Mouse (Mus musculus) lung, adult 2 months (tissue): ENCODE results near the gene Ube2j1.

Experiments
- CTCF ChIP-seq: fragments of 200-500 bp; IDR thresholded peaks from 2 replicates; pipeline ENCODE4 v1.5.1; 2011; ENCODE audit warnings: mild to moderate bottlenecking, low read length, control low read depth; ENCODE audit not compliant: insufficient read depth
- POLR2A ChIP-seq: fragments of 200-500 bp; IDR thresholded peaks from 2 replicates; pipeline ENCODE4 v1.6.1; 2011; ENCODE audit warnings: low read depth, mild to moderate bottlenecking, control low read depth, low read length, borderline replicate concordance; ENCODE audit errors: extremely low read depth

- TF ChIP-seq CTCF (no peak), POLR2A (no peak)
Observed at GRCm38 (mm10) chr4:33054426-33054825, 23.2 kb downstream of the Ube2j1 start.
